Mouse (Mus musculus) embryonic facial prominence, embryonic 14.5 days (tissue): ENCODE results near the gene Cacna1i. TPM values are rescaled to one million over a fixed set of nuclear protein-coding genes. Genes with fewer than 3 reads are reported as not detected.

Experiments used
- ATAC-seq: fragments of 200-750 bp; cut with Nextera tagmentation; 2 replicates; pipeline ENCODE4 v1.8.0; 2017; ENCODE audit warnings: low read depth, moderate number of reproducible peaks, moderate TSS enrichment
- DNase-seq: peaks from one replicate; pipeline ENCODE4 v3.0.0-alpha.2; 2015; ENCODE audit warnings: low spot score
- H3K27ac ChIP-seq: fragments of 300-500 bp; sonication (generic); replicated peaks from 2 replicates; pipeline ENCODE4 v1.5.1; 2014; ENCODE audit warnings: low read depth, mild to moderate bottlenecking, low read length, moderate library complexity
- H3K27me3 ChIP-seq: fragments of 300-500 bp; sonication (generic); replicated peaks from 2 replicates; pipeline ENCODE4 v1.6.1; 2014; ENCODE audit warnings: low read length; ENCODE audit not compliant: control insufficient read depth, insufficient read depth
- H3K36me3 ChIP-seq: fragments of 300-500 bp; sonication (generic); 2 replicates; pipeline ENCODE4 v1.6.1; 2014; ENCODE audit warnings: low read length, mixed read lengths; ENCODE audit not compliant: control insufficient read depth, insufficient read depth
- H3K4me1 ChIP-seq: fragments of 300-500 bp; sonication (generic); 2 replicates; pipeline ENCODE4 v1.6.1; 2014; ENCODE audit warnings: antibody characterized with exemption, low read length; ENCODE audit not compliant: control insufficient read depth, insufficient read depth
- H3K4me2 ChIP-seq: fragments of 300-500 bp; sonication (generic); 2 replicates; pipeline ENCODE4 v1.6.1; 2014; ENCODE audit warnings: low read depth, mild to moderate bottlenecking, low read length, moderate library complexity, mixed read lengths
- H3K4me3 ChIP-seq: fragments of 300-500 bp; sonication (generic); 2 replicates; pipeline ENCODE4 v1.5.1; 2014; ENCODE audit warnings: low read depth, mild to moderate bottlenecking, low read length
- H3K9ac ChIP-seq: fragments of 300-500 bp; sonication (generic); 2 replicates; pipeline ENCODE4 v1.6.1; 2014; ENCODE audit warnings: low read depth, mild to moderate bottlenecking, low read length, moderate library complexity, mixed read lengths
- H3K9me3 ChIP-seq: fragments of 300-500 bp; sonication (generic); 2 replicates; pipeline ENCODE4 v1.6.1; 2016; ENCODE audit warnings: low read length; ENCODE audit not compliant: control insufficient read depth
- WGBS: fragments of 180-500 bp; shearing (Covaris S2); extraction: QIAGEN DNeasy Blood & Tissue Kit; methylation state at CpG from one replicate; pipeline ENCODE4 v1.1.7; 2014; 5-methylcytosine and 5-hydroxymethylcytosine counted together
- polyA plus RNA-seq: library from polyadenylated mRNA; unstranded; fragments of >200 nt; fragmentation: Nextera tagmentation; extraction: Ambion mirVana; gene quantifications from 2 replicates; pipeline ENCODE4 v1.2.1, GENCODE M21; 2014

The Cacna1i gene
- polyA plus RNA-seq, 1 experiment from 2014 or later = 0.06 TPM

- H3K9ac ChIP-seq = no peak overlapping the region
- H3K27me3 ChIP-seq = no peaks in the 10 kb centered on the region
- ATAC-seq = no peak
- DNase-seq = no peak
- H3K4me1 ChIP-seq = peaks cover 10% of the 10 kb centered on the region
- H3K27ac ChIP-seq = no peak overlapping the region
- H3K4me2 ChIP-seq = no peak overlapping the region
- peaks cover 50% of the 10 kb centered on the region for H3K36me3 ChIP-seq
- H3K4me3 ChIP-seq = no peak overlapping the region
- 72% methylated on average over 7 of the region's 7 CpGs for WGBS
- no peaks in the 10 kb centered on the region for H3K9me3 ChIP-seq
These were observed 25.9 kb upstream of the Cacna1i start for GRCm38 (mm10) chr15:80261100-80261499.

GRCm38 (mm10) chr15:80263610-80264575, 23.1 kb upstream of the Cacna1i start, which contains the start of gene Rps19bp1:
Rps19bp1 (minus strand) TSS chr15:80264315.
- Histone ChIP-seq H3K36me3 (peaks cover 23% of the 10 kb centered on the region), H3K27ac (peak within 1 kb of the TSS; percentile 44; the same call in 1 of the 2 replicates), H3K4me1 (peaks cover 3% of the 10 kb centered on the region; the same call in 1 of the 2 replicates), H3K9ac (peak within 1 kb of the TSS; percentile 89), H3K4me2 (peak within 1 kb of the TSS; percentile 90), H3K27me3 (no peaks in the 10 kb centered on the region), H3K9me3 (no peaks in the 10 kb centered on the region), H3K4me3 (peak within 1 kb of the TSS; percentile 89)
- DNase-seq = peak; percentile 97
- WGBS = 2% methylated on average over 41 of the region's 66 CpGs
- ATAC-seq = peak; percentile 94

GRCm38 (mm10) chr15:80266281-80266680, 20.8 kb upstream of the Cacna1i start:
- Histone ChIP-seq H3K9ac (no peak overlapping the region), H3K9me3 (no peaks in the 10 kb centered on the region), H3K27me3 (no peaks in the 10 kb centered on the region), H3K4me2 (no peak overlapping the region), H3K4me3 (no peak overlapping the region), H3K36me3 (0 out of 2 replicates have a peak, but pooled peaks cover 2% of the 10 kb centered on the region), H3K27ac (no peak overlapping the region), H3K4me1 (peaks cover 3% of the 10 kb centered on the region; the same call in 1 of the 2 replicates)
- 0 out of 2 replicates have a peak, but pooled peaks have one; percentile 23 for ATAC-seq
- 0% methylated on average over 2 of the region's 2 CpGs for WGBS
- peak; percentile 82 for DNase-seq

- no peaks in the 10 kb centered on the region for H3K27me3 ChIP-seq
- WGBS = 74% methylated on average over 3 of the region's 3 CpGs
- H3K27ac ChIP-seq = no peak overlapping the region
- ATAC-seq (no peak), DNase-seq (no peak)
- no peak overlapping the region for H3K4me2 ChIP-seq
- H3K4me1 ChIP-seq = no peaks in the 10 kb centered on the region
- H3K9me3 ChIP-seq = no peaks in the 10 kb centered on the region
- no peak overlapping the region for H3K4me3 ChIP-seq
- no peaks in the 10 kb centered on the region for H3K36me3 ChIP-seq
- H3K9ac ChIP-seq = no peak overlapping the region
These were observed 15.1 kb upstream of the Cacna1i start for GRCm38 (mm10) chr15:80271858-80272396.

- no peak overlapping the region for H3K9ac ChIP-seq
- H3K4me1 ChIP-seq = no peaks in the 10 kb centered on the region
- WGBS = 47% methylated on average over 9 of the region's 9 CpGs
- H3K36me3 ChIP-seq = no peaks in the 10 kb centered on the region
- no peaks in the 10 kb centered on the region for H3K9me3 ChIP-seq
- no peak for ATAC-seq
- DNase-seq = no peak
- H3K4me3 ChIP-seq = no peak overlapping the region
- no peak overlapping the region for H3K4me2 ChIP-seq
- no peak overlapping the region for H3K27ac ChIP-seq
- H3K27me3 ChIP-seq = no peaks in the 10 kb centered on the region; the same call in 1 of the 2 replicates
These were observed 9.9 kb upstream of the Cacna1i start for GRCm38 (mm10) chr15:80277107-80277506.

DNA sequence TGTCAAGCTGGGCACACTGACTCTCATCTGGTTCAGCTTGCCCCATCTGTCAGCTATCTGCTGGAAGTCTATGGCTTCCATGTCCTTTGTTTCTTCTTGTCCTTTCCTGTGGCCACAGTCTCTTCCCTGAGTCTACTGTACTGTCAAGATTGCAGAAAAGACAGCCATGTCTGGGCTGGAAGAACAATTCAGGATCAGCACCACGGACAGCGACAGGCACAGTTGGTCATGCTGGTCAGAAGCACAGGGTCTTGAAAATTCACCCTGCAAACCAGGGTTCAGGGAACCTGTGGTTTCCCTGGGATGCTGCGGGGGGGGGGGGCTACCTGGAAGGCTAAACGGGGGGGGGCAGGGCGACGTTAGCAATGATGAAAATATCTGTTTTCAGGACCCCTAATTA, 9.4 kb upstream of the Cacna1i start:
- no peaks in the 10 kb centered on the region for H3K9me3 ChIP-seq
- 0% methylated on average over 6 of the region's 6 CpGs for WGBS
- no peak for ATAC-seq
- no peak overlapping the region for H3K4me2 ChIP-seq
- no peaks in the 10 kb centered on the region for H3K4me1 ChIP-seq
- H3K4me3 ChIP-seq = no peak overlapping the region
- no peak overlapping the region for H3K9ac ChIP-seq
- H3K36me3 ChIP-seq = no peaks in the 10 kb centered on the region
- H3K27ac ChIP-seq = no peak overlapping the region
- DNase-seq = peak; percentile 77
- H3K27me3 ChIP-seq = no peaks in the 10 kb centered on the region; the same call in 1 of the 2 replicates

DNA sequence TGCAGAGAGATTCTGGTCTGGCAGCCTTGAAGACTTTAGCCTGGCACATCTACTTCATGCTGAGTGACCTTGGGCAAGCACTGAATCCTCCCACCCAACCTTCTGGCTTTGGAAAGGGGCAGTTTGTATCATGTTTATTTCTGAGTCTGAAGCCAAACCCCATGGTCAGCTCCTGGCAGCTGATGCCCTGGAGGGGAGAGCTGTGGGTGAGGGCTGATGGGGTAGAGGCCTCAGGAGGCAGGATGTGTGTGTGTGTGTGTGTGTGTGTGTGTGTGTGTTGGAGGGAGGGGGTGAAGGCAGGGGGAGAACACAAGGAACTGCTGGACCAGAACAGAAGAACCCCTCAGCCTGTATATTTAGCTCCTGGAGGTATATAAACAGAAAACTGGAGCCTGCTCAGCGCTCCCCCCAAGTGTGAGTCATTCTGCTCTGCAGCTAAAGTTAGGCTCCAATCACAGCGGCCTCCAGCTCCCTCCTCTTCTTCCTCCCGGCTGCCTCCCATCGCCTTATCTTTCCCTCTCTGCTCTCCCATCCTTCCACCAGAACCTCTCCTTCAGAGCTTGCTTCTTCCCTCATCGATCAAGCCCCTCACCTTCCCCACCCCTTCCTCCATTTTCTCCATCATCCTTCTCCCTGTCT, 8.8 kb upstream of the Cacna1i start:
- WGBS = 75% methylated on average over 5 of the region's 5 CpGs
- H3K4me2 ChIP-seq = no peak overlapping the region
- ATAC-seq (no peak), DNase-seq (no peak)
- no peaks in the 10 kb centered on the region for H3K36me3 ChIP-seq
- no peaks in the 10 kb centered on the region for H3K9me3 ChIP-seq
- no peaks in the 10 kb centered on the region for H3K4me1 ChIP-seq
- H3K27me3 ChIP-seq = peaks cover 4% of the 10 kb centered on the region; the same call in 1 of the 2 replicates
- H3K27ac ChIP-seq = no peak overlapping the region
- H3K9ac ChIP-seq = no peak overlapping the region
- no peak overlapping the region for H3K4me3 ChIP-seq

- DNase-seq = no peak
- no peak overlapping the region for H3K4me2 ChIP-seq
- no peak overlapping the region for H3K9ac ChIP-seq
- H3K9me3 ChIP-seq = no peaks in the 10 kb centered on the region
- H3K4me1 ChIP-seq = no peaks in the 10 kb centered on the region
- H3K4me3 ChIP-seq = no peak overlapping the region
- no peak overlapping the region for H3K27ac ChIP-seq
- peaks cover 11% of the 10 kb centered on the region for H3K27me3 ChIP-seq
- H3K36me3 ChIP-seq = no peaks in the 10 kb centered on the region
- WGBS = 72% methylated on average over 2 of the region's 2 CpGs
- no peak for ATAC-seq
These were observed 8.0 kb upstream of the Cacna1i start for GRCm38 (mm10) chr15:80279053-80279452.
